8 mouse cellular contexts compared by ENCODE assay signal in genomic region chr11:60046058-60046735, GRCm38 (mm10). TPM values are rescaled to one million over a fixed set of nuclear protein-coding genes. Genes with fewer than 3 reads are reported as not detected.
DNase-seq lines count a peak whose midpoint lies in the region; ATAC-seq lines count a peak whose summit lies in the region.

Pemt (minus strand) TSS chr11:60046489.

- peak within 1 kb of the TSS; percentile 94 for H3K27ac ChIP-seq in heart, embryonic 10.5 days
- H3K27ac ChIP-seq in kidney, embryonic 15.5 days = peak within 1 kb of the TSS; percentile 96

- peak; percentile 95 for DNase-seq in B cell, adult 2 months
- DNase-seq in brain, adult 2 months (ENCODE audit: low read depth, low spot score) = peak; percentile 99
- peak; percentile 99 for DNase-seq in heart, embryonic 10.5 days (ENCODE audit: low spot score)
- peak; percentile 93 for DNase-seq in liver
- DNase-seq in spleen, postnatal 4 days (ENCODE audit: low spot score in 2 of 2) = peak; percentile 88 to 95

- H3K9ac ChIP-seq in kidney, embryonic 15.5 days = peak within 1 kb of the TSS; percentile 61

- peak; percentile 89 for ATAC-seq in erythroblast, adult 5-6 weeks (replicated peaks; ENCODE audit: low FRiP score, poor library complexity, severe bottlenecking)
- ATAC-seq in kidney, embryonic 15.5 days (replicated peaks; ENCODE audit: low FRiP score) = peak; percentile 99
- ATAC-seq in monocyte, adult 5-6 weeks (replicated peaks; ENCODE audit: insufficient number of reproducible peaks, low FRiP score, low TSS enrichment, poor library complexity, severe bottlenecking) = peak; percentile 97

- peaks cover 8% of the 10 kb centered on the region for H3K4me1 ChIP-seq in heart, embryonic 10.5 days
- H3K4me1 ChIP-seq in kidney, embryonic 15.5 days = peaks cover 10% of the 10 kb centered on the region

- WGBS in heart, embryonic 10.5 days = under 1% methylated on average over 44 of the region's 44 CpGs
- under 1% methylated on average over 44 of the region's 44 CpGs for WGBS in kidney, embryonic 15.5 days

- H3K27me3 ChIP-seq in heart, embryonic 10.5 days (ENCODE audit: insufficient read depth, poor library complexity, severe bottlenecking) = no peaks in the 10 kb centered on the region
- no peaks in the 10 kb centered on the region for H3K27me3 ChIP-seq in kidney, embryonic 15.5 days

- no peaks in the 10 kb centered on the region for H3K9me3 ChIP-seq in heart, embryonic 10.5 days
- H3K9me3 ChIP-seq in kidney, embryonic 15.5 days (replicated peaks) = no peaks in the 10 kb centered on the region

- H3K36me3 ChIP-seq in heart, embryonic 10.5 days = no peaks in the 10 kb centered on the region
- H3K36me3 ChIP-seq in kidney, embryonic 15.5 days = no peaks in the 10 kb centered on the region

- H3K4me3 ChIP-seq in heart, embryonic 10.5 days = peak within 1 kb of the TSS; percentile 76
- peak within 1 kb of the TSS; percentile 68 for H3K4me3 ChIP-seq in kidney, embryonic 15.5 days (replicated peaks)

- peak within 1 kb of the TSS; percentile 77 for H3K4me2 ChIP-seq in kidney, embryonic 15.5 days

RNA-seq across cellular contexts. Expression of gene Pemt, which starts in this region (rescaled TPM):
- 3.8 and 6.7 TPM in 2 replicates for total RNA-seq in erythroblast, adult 5-6 weeks (2015; ENCODE audit: low replicate concordance)
- total RNA-seq in erythroblast, adult 5-6 weeks (2017; ENCODE audit: low replicate concordance) = 0.98 and 6.6 TPM in 2 replicates
- polyA plus RNA-seq in heart, embryonic 10.5 days (2016; fragmentation: Nextera tagmentation; extraction: Ambion mirVana) = 11.6 and 18.2 TPM in 2 replicates
- polyA plus RNA-seq in kidney, embryonic 15.5 days (2015; fragmentation: Nextera tagmentation; extraction: Ambion mirVana) = 12.6 and 13.0 TPM in 2 replicates
- total RNA-seq in monocyte, adult 5-6 weeks (2017) = not detected in 3 replicates

Comparison
In these comparisons a context has a peak if more than half of its experiments do, and no peak if none do; other contexts are left out.
1. Peak in every context shown above with its lines: DNase-seq, ATAC-seq, H3K4me3 ChIP-seq and H3K27ac ChIP-seq.
2. Peak in ATAC-seq in monocyte, adult 5-6 weeks; RNA of the gene not detected or under 1 TPM.